Mouse (Mus musculus) liver, embryonic 14.5 days (tissue): ENCODE data around the gene Unk.

Experiments
- CTCF ChIP-seq: IDR thresholded peaks from 2 replicates; pipeline ENCODE4 v1.5.1; 2016; ENCODE audit warnings: antibody characterized with exemption, low read depth, control low read depth
- EP300 ChIP-seq: IDR thresholded peaks from 2 replicates; pipeline ENCODE4 v1.6.1; 2016; ENCODE audit warnings: antibody characterized with exemption, low read depth

DNA sequence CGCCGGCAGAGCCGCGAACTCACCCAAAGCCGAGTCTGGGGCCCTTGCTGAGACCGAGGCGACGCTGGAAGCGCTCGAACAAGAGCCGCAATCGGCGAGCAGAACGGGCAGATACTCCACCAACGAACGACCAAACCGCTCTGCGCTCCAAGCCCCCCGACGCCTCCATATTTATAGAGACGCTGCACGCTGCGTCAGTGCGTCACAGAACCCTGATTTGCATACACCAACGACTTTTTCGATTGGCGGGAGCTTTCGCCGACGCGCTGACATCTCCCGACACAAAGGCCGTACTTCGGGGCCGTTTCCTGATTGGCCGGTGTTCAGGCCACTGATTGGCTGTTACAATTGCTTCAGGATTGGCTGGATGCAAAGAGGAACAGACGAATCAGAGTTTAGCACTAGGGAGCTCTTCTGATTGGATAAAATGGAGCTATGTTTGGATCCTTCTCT is 5.7 kb upstream of the Unk start:
- TF ChIP-seq EP300 (peak; percentile 79), CTCF (no peak)
